Mouse (Mus musculus): ENCODE data around the gene Angpt4. TPM values are rescaled to one million over a fixed set of nuclear protein-coding genes. Genes with fewer than 3 reads are reported as not detected.

Gene Angpt4
- polyA plus RNA-seq, 1 experiment from 2014 or later: 0.28 TPM

DNA sequence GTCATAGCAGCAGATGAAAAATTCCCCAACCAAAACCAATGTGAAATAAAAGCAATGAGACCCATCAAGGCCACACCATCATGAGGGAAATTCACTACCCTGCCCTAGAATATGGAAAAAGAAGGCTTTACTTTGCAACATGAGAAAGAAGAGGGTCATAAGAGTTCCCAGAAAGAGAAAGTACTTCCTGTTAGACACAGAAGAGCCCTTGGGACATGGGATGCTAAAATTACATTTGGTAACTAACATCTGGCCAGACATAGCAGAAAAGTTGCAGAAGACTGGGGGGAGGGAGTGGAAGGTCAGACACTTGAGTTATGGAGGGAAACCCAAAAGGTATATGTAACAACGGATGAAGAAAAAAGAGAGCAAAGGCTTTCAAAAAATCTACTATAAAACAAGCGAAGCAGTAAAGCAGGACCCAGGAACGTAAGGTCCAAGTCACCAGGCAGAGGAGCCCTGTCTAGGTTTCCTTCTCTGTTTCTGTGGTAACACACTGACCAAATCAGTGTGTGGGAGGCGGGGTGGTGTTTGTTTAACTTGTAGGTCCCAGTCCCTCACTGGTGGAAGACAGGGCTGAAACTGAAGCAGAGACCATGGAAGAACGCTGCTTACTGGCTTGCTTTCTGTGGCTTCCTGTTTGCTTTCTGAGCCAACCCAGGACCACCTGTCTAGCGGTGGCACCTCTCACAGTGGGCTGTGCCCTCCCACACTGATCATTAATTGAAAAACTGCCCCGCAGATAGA is 74.6 kb downstream of the Angpt4 start:
- peaks cover 19% of the 10 kb centered on the region for H3K4me1 ChIP-seq
- no peak for ATAC-seq (ENCODE audit: insufficient number of reproducible peaks, insufficient read depth, low FRiP score, low TSS enrichment, low read depth)
- H3K9ac ChIP-seq: no peak overlapping the region
- no peaks in the 10 kb centered on the region for H3K36me3 ChIP-seq
- 65% methylated on average over 7 of the region's 7 CpGs for WGBS
- no peak overlapping the region for H3K4me3 ChIP-seq
- H3K27ac ChIP-seq: no peak overlapping the region
- H3K9me3 ChIP-seq: no peaks in the 10 kb centered on the region
- H3K27me3 ChIP-seq: no peaks in the 10 kb centered on the region
- H3K4me2 ChIP-seq: no peak overlapping the region

DNA sequence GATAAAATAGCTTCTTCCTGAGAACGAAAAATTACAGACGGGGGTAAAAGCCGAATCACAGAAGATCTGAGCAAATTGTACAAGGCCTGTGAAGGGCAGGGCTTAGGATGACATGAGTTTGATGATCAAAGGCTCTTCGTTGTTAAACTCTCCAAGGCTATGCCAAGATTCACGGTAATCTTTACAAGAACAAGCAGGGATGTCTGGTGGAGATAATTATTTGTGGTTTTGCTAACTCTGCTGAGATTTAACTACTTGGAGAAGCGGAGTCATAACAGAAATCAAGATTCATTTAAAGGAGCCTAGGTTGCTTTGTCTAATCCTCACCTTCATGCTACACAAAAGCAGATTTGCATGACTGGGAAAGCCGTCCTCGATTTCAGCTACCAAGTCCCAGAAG is 75.9 kb downstream of the Angpt4 start:
- ATAC-seq (ENCODE audit: insufficient number of reproducible peaks, insufficient read depth, low FRiP score, low TSS enrichment, low read depth): no peak
- H3K9ac ChIP-seq: no peak overlapping the region
- 0 out of 2 replicates have a peak, but pooled peaks cover 3% of the 10 kb centered on the region for H3K27me3 ChIP-seq
- H3K4me1 ChIP-seq: peaks cover 14% of the 10 kb centered on the region; the same call in 1 of the 2 replicates
- no peak overlapping the region for H3K4me2 ChIP-seq
- H3K9me3 ChIP-seq: no peaks in the 10 kb centered on the region
- no peak overlapping the region for H3K27ac ChIP-seq
- H3K36me3 ChIP-seq: no peaks in the 10 kb centered on the region
- H3K4me3 ChIP-seq: no peak overlapping the region
- 52% methylated on average over 8 of the region's 8 CpGs for WGBS

DNA sequence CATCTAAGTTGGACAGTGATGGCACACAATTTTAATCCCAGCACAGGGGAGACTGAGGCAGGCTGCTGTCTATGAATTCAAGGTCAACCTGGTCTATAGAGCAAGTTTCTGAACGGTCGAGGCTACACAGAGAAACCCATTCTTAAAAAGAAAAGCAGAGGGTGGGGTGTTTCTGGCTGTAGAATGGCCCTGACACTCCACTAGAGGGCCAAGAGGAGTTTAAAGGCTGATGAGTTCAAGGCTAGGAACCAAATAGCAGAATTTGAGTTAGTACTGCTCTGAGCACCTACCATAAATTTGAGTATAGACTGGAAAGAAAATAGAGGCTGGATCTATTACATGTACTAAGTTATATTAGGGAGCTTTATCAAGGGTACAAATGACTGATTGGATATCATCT is 78.0 kb downstream of the Angpt4 start:
- H3K27ac ChIP-seq: no peak overlapping the region
- peaks cover 13% of the 10 kb centered on the region; the same call in 1 of the 2 replicates for H3K4me1 ChIP-seq
- no peak overlapping the region for H3K4me3 ChIP-seq
- 68% methylated on average over 2 of the region's 2 CpGs for WGBS
- H3K9me3 ChIP-seq: no peaks in the 10 kb centered on the region
- ATAC-seq (ENCODE audit: insufficient number of reproducible peaks, insufficient read depth, low FRiP score, low TSS enrichment, low read depth): no peak
- peaks cover 14% of the 10 kb centered on the region; the same call in 1 of the 2 replicates for H3K27me3 ChIP-seq
- no peak overlapping the region for H3K9ac ChIP-seq
- H3K36me3 ChIP-seq: no peaks in the 10 kb centered on the region
- no peak overlapping the region for H3K4me2 ChIP-seq

DNA sequence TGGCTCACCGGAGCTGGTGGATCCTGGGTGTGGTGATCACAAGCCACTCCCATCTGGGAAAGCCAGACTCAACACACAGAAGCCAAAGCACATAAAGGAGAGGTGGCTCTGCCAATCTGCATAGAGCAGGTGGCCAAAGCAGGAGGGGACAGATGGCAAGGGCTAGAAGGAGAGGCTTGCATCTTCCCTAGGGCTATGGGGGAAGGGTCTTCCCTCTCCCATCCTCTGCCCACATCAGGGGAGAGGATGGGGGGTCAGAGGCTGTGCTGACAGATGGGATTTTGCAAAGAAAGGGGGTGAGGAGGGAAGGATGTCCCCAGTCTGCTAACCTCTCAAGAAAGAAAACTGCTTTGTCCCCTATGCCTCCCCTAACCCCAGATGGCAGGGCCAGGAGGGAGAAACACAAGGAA is 80.0 kb downstream of the Angpt4 start:
- no peak for ATAC-seq (ENCODE audit: insufficient number of reproducible peaks, insufficient read depth, low FRiP score, low TSS enrichment, low read depth)
- Histone ChIP-seq H3K4me2 (no peak overlapping the region), H3K27me3 (peaks cover 30% of the 10 kb centered on the region), H3K4me1 (peaks cover 11% of the 10 kb centered on the region; the same call in 1 of the 2 replicates), H3K9me3 (no peaks in the 10 kb centered on the region), H3K36me3 (no peaks in the 10 kb centered on the region), H3K27ac (no peak overlapping the region), H3K9ac (no peak overlapping the region), H3K4me3 (no peak overlapping the region)
- 21% methylated on average over 1 of the region's 1 CpGs for WGBS

DNA sequence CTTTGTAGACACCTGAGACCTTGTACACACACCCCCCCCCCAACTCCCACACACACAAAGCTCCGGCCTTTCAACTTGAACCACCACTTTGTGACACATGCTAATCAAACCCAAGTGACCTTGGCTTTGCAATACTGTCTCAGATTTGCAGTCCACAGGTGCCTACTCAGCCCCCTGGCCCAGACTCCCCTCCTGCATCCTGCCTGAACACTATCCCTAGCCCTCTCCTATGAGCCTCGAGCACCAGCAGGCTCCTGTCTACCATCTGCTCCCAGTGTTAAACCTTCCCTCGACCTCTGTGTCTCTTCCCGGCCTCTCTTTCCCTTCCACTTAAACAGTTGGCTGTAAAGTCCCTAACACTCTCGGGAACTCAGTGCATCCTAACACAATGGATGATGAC is 80.4 kb downstream of the Angpt4 start:
- WGBS: 34% methylated on average over 5 of the region's 5 CpGs
- Histone ChIP-seq H3K9ac (no peak overlapping the region), H3K4me2 (no peak overlapping the region), H3K9me3 (no peaks in the 10 kb centered on the region), H3K4me3 (no peak overlapping the region), H3K36me3 (no peaks in the 10 kb centered on the region), H3K4me1 (peaks cover 11% of the 10 kb centered on the region; the same call in 1 of the 2 replicates), H3K27ac (no peak overlapping the region), H3K27me3 (peaks cover 35% of the 10 kb centered on the region)
- ATAC-seq (ENCODE audit: insufficient number of reproducible peaks, insufficient read depth, low FRiP score, low TSS enrichment, low read depth): no peak

DNA sequence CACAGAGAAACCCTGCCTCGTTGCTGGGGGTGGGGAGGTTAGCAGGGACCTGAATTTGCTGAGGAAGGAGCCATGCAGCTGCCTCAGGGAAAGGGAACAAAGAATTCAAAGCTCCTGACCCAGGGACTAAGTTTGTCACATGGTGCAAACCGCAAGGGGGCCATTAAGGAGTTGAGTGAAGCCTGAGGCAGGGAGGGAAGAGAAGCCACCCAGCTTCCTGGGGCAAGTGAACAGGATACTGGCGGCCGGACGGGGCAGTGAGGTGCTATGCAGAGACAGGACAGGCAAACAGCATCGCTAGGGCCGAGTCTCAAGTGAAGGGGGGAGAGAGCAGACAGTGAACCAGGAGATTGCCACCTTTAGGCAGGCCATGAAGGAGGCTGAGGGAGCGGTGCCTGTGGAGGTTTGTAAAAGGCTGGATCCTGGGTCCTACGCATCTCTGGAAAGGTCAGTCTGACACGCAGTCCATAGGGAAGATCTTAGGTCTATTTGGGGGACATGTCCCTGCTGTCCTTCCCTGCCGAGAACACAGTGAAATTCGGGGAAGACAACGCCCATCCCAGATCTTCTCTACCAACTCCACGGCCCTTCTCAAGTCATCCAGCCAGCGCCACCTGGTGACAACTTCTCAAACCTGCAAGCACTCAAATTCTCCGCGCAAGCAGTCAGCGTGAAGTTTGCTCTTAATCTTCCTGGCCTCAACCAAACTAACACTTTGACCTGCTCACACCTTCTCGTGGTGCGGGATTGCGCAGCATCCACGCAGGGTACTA is 83.5 kb downstream of the Angpt4 start:
- no peaks in the 10 kb centered on the region for H3K9me3 ChIP-seq
- no peak for ATAC-seq (ENCODE audit: insufficient number of reproducible peaks, insufficient read depth, low FRiP score, low TSS enrichment, low read depth)
- 5% methylated on average over 22 of the region's 22 CpGs for WGBS
- H3K36me3 ChIP-seq: no peaks in the 10 kb centered on the region
- H3K27me3 ChIP-seq: peaks cover 64% of the 10 kb centered on the region
- H3K27ac ChIP-seq: no peak overlapping the region
- H3K4me2 ChIP-seq: peak overlapping the region; percentile 60
- H3K9ac ChIP-seq: peak overlapping the region; percentile 46; the same call in 1 of the 2 replicates
- H3K4me3 ChIP-seq: peak overlapping the region; percentile 31
- H3K4me1 ChIP-seq: peaks cover 11% of the 10 kb centered on the region; the same call in 1 of the 2 replicates

MicroRNA genes within 50 kb of the gene (microRNA counts, 519-probe panel; counts per million panel counts)
- 236 counts per million, percentile 44 among the panel's probes with 10 or more counts for microRNA mmu-miR-1953

Small RNA genes within 50 kb of the gene (microRNA-seq; reads per million reads assigned to microRNA genes)
- not detected for gene Mir1953

Other genes with a start within 250 kb of the Angpt4 start
- not detected in 2 replicates for gene Rad21l, start 242.7 kb upstream of the Angpt4 start, polyA plus RNA-seq (2015; fragmentation: Nextera tagmentation; extraction: Ambion mirVana)
- gene Tmem74b, start 209.2 kb upstream of the Angpt4 start, polyA plus RNA-seq (2015; fragmentation: Nextera tagmentation; extraction: Ambion mirVana): 3.1 and 4.3 TPM in 2 replicates
- gene Psmf1, start 167.0 kb upstream of the Angpt4 start, polyA plus RNA-seq (2015; fragmentation: Nextera tagmentation; extraction: Ambion mirVana): 40.9 and 46.3 TPM in 2 replicates
- gene Rspo4, start 68.3 kb upstream of the Angpt4 start, polyA plus RNA-seq (2015; fragmentation: Nextera tagmentation; extraction: Ambion mirVana): 1.6 and 2.4 TPM in 2 replicates
- 20.9 and 23.7 TPM in 2 replicates for gene Fam110a, start 69.0 kb downstream of the Angpt4 start, polyA plus RNA-seq (2015; fragmentation: Nextera tagmentation; extraction: Ambion mirVana)
- gene Slc52a3, start 85.3 kb downstream of the Angpt4 start, polyA plus RNA-seq (2015; fragmentation: Nextera tagmentation; extraction: Ambion mirVana): 1.4 and 2.2 TPM in 2 replicates
- 0.12 and 0.17 TPM in 2 replicates for gene Scrt2, start 170.3 kb downstream of the Angpt4 start, polyA plus RNA-seq (2015; fragmentation: Nextera tagmentation; extraction: Ambion mirVana)
- gene Srxn1, start 194.3 kb downstream of the Angpt4 start, polyA plus RNA-seq (2015; fragmentation: Nextera tagmentation; extraction: Ambion mirVana): 9.7 and 10.6 TPM in 2 replicates
- gene Tcf15, start 232.4 kb downstream of the Angpt4 start, polyA plus RNA-seq (2015; fragmentation: Nextera tagmentation; extraction: Ambion mirVana): 3.7 and 4.1 TPM in 2 replicates

Measured in embryonic facial prominence, embryonic 13.5 days (tissue).